Mouse (Mus musculus) lung, postnatal 0 days (tissue): ENCODE measurements around the gene Dgat2l6.

Experiments
- CTCF ChIP-seq: IDR thresholded peaks from 2 replicates; pipeline ENCODE4 v1.5.1; 2016; ENCODE audit warnings: antibody characterized with exemption, mild to moderate bottlenecking
- EP300 ChIP-seq: IDR thresholded peaks from 2 replicates; pipeline ENCODE4 v1.6.1; 2016; ENCODE audit warnings: antibody characterized with exemption, mild to moderate bottlenecking, control low read depth

GRCm38 (mm10) chrX:100565696-100566095 is 41.1 kb downstream of the Dgat2l6 start:
- TF ChIP-seq CTCF: no peak
- TF ChIP-seq EP300: no peak
